In the genomic region with DNA sequence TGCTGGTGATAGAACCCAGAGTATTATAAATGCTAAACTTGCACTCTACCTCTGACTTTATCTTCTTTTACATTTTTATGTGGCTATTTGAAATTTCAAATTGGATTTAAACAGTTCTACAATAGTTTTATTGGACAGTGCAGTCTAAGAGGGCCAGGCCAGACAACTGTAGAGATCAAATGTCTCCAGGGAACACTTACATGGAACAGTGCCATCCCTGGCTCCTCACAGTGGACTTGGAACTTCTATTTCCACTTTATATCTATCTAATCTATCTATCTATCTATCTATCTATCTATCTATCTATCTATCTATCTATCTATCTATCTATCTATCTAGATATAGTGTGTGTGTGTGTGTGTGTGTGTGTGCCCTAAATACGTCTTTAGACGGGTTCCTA, we compare ENCODE assay signal across 9 mouse cellular contexts.
"Had no signal": no experiment of that assay in that cellular context is flagged by ENCODE, and none has a peak within 500 bp of the region (broad histone marks: within the 10 kb centered on the region; RNA-seq: fewer than 3 reads in every experiment).

No protein-coding gene starts in this region.

- H3K36me3 ChIP-seq: liver, embryonic 15.5 days; midbrain, embryonic 13.5 days had no signal

- H3K27ac ChIP-seq: liver, embryonic 15.5 days; midbrain, embryonic 13.5 days; stomach, postnatal 0 days had no signal

- H3K9me3 ChIP-seq: liver, embryonic 15.5 days; midbrain, embryonic 13.5 days had no signal

- H3K27me3 ChIP-seq: liver, embryonic 15.5 days; midbrain, embryonic 13.5 days had no signal

- H3K4me3 ChIP-seq: liver, embryonic 15.5 days; midbrain, embryonic 13.5 days had no signal

- ATAC-seq: lung, postnatal 0 days; midbrain, embryonic 13.5 days had no signal

- DNase-seq: kidney, postnatal 14 days; lung, adult 2 months; lung, postnatal 36 days; thymus, postnatal 4 days had no signal

- H3K9ac ChIP-seq: liver, embryonic 15.5 days; midbrain, embryonic 13.5 days had no signal

- H3K4me2 ChIP-seq: liver, embryonic 11.5 days; liver, embryonic 15.5 days; midbrain, embryonic 13.5 days had no signal
